In genomic region chr2:179976295-179976627, GRCm38 (mm10) we compare ENCODE assay signal across 8 mouse cellular contexts. TPM values are rescaled to one million over a fixed set of nuclear protein-coding genes. Genes with fewer than 3 reads are reported as not detected.
DNase-seq lines count a peak whose midpoint lies in the region; ATAC-seq and TF ChIP-seq lines count a peak whose summit lies in the region.

No protein-coding gene starts in this region.

- no peaks in the 10 kb centered on the region for H3K9me3 ChIP-seq in lung, embryonic 14.5 days (ENCODE audit: low read depth, low read length)
- no peaks in the 10 kb centered on the region for H3K9me3 ChIP-seq in embryonic facial prominence, embryonic 14.5 days (ENCODE audit: control insufficient read depth, low read length)
- no peaks in the 10 kb centered on the region for H3K9me3 ChIP-seq in intestine, embryonic 16.5 days (ENCODE audit: control insufficient read depth, low read length)
- no peaks in the 10 kb centered on the region for H3K9me3 ChIP-seq in neural tube, embryonic 15.5 days (replicated peaks)

- peak; percentile 55 for ATAC-seq in lung, embryonic 14.5 days (ENCODE audit: insufficient read depth)
- ATAC-seq in embryonic facial prominence, embryonic 14.5 days (ENCODE audit: low read depth), result peak; percentile 23; the same call in 1 of the 2 replicates
- ATAC-seq in intestine, embryonic 16.5 days, result peak; percentile 45; the same call in 1 of the 2 replicates
- no peak; the same call in 1 of the 2 replicates for ATAC-seq in neural tube, embryonic 15.5 days (ENCODE audit: low FRiP score)
- ATAC-seq in inflammation-experienced regulatory T-cells, adult 6 months, result no peak

- no peaks in the 10 kb centered on the region for H3K27me3 ChIP-seq in lung, embryonic 14.5 days (ENCODE audit: insufficient read depth, low read length)
- H3K27me3 ChIP-seq in embryonic facial prominence, embryonic 14.5 days (replicated peaks; ENCODE audit: control insufficient read depth, insufficient read depth, low read length), result no peaks in the 10 kb centered on the region
- H3K27me3 ChIP-seq in intestine, embryonic 16.5 days (replicated peaks; ENCODE audit: control insufficient read depth, insufficient read depth, low read length), result no peaks in the 10 kb centered on the region
- no peaks in the 10 kb centered on the region; the same call in 1 of the 2 replicates for H3K27me3 ChIP-seq in neural tube, embryonic 15.5 days (replicated peaks)

- H3K36me3 ChIP-seq in lung, embryonic 14.5 days (ENCODE audit: insufficient read depth), result no peaks in the 10 kb centered on the region
- H3K36me3 ChIP-seq in embryonic facial prominence, embryonic 14.5 days (ENCODE audit: control insufficient read depth, insufficient read depth, low read length), result no peaks in the 10 kb centered on the region
- H3K36me3 ChIP-seq in intestine, embryonic 16.5 days (ENCODE audit: control insufficient read depth, insufficient read depth, low read length), result no peaks in the 10 kb centered on the region
- H3K36me3 ChIP-seq in neural tube, embryonic 15.5 days, result no peaks in the 10 kb centered on the region

- DNase-seq in lung, embryonic 14.5 days, result no peak
- no peak for DNase-seq in lung, postnatal 36 days
- DNase-seq in embryonic facial prominence, embryonic 14.5 days (ENCODE audit: low spot score), result no peak
- no peak for DNase-seq in urinary bladder, postnatal 14 days (ENCODE audit: low spot score)
- DNase-seq in adrenal gland, postnatal 4 days (ENCODE audit: low spot score in 2 of 2), result no peak

- WGBS in lung, embryonic 14.5 days, result 0% methylated on average over 25 of the region's 54 CpGs
- 2% methylated on average over 11 of the region's 54 CpGs for WGBS in embryonic facial prominence, embryonic 14.5 days
- under 1% methylated on average over 30 of the region's 54 CpGs for WGBS in intestine, embryonic 16.5 days
- 0% methylated on average over 13 of the region's 54 CpGs for WGBS in neural tube, embryonic 15.5 days

- peak overlapping the region; percentile 98 for H3K4me2 ChIP-seq in lung, embryonic 14.5 days
- H3K4me2 ChIP-seq in embryonic facial prominence, embryonic 14.5 days (ENCODE audit: low read depth, low read length), result peak overlapping the region; percentile 98
- H3K4me2 ChIP-seq in intestine, embryonic 16.5 days (ENCODE audit: low read depth, low read length), result peak overlapping the region; percentile 95
- H3K4me2 ChIP-seq in neural tube, embryonic 15.5 days, result peak overlapping the region; percentile 97

- peak overlapping the region; percentile 85 for H3K9ac ChIP-seq in lung, embryonic 14.5 days
- H3K9ac ChIP-seq in embryonic facial prominence, embryonic 14.5 days (ENCODE audit: low read depth, low read length), result peak overlapping the region; percentile 95
- peak overlapping the region; percentile 88 for H3K9ac ChIP-seq in intestine, embryonic 16.5 days (ENCODE audit: low read depth, low read length)
- peak overlapping the region; percentile 78 for H3K9ac ChIP-seq in neural tube, embryonic 15.5 days (replicated peaks)

- H3K27ac ChIP-seq in lung, embryonic 14.5 days (ENCODE audit: low read depth), result peak overlapping the region; percentile 78
- H3K27ac ChIP-seq in embryonic facial prominence, embryonic 14.5 days (replicated peaks; ENCODE audit: low read depth, low read length), result peak overlapping the region; percentile 77
- H3K27ac ChIP-seq in intestine, embryonic 16.5 days (ENCODE audit: low read length), result peak overlapping the region; percentile 90
- H3K27ac ChIP-seq in neural tube, embryonic 15.5 days (replicated peaks), result peak overlapping the region; percentile 98

- peaks cover 18% of the 10 kb centered on the region for H3K4me1 ChIP-seq in lung, embryonic 14.5 days (ENCODE audit: insufficient read depth)
- peaks cover 26% of the 10 kb centered on the region for H3K4me1 ChIP-seq in embryonic facial prominence, embryonic 14.5 days (ENCODE audit: control insufficient read depth, insufficient read depth, low read length)
- H3K4me1 ChIP-seq in intestine, embryonic 16.5 days (ENCODE audit: control insufficient read depth, insufficient read depth, low read length), result peaks cover 38% of the 10 kb centered on the region
- peaks cover 56% of the 10 kb centered on the region for H3K4me1 ChIP-seq in neural tube, embryonic 15.5 days

- peak overlapping the region; percentile 77 for H3K4me3 ChIP-seq in lung, embryonic 14.5 days (ENCODE audit: low read depth, low read length)
- H3K4me3 ChIP-seq in embryonic facial prominence, embryonic 14.5 days (ENCODE audit: low read depth, low read length), result peak overlapping the region; percentile 84
- H3K4me3 ChIP-seq in intestine, embryonic 16.5 days (ENCODE audit: low read length), result peak overlapping the region; percentile 80
- H3K4me3 ChIP-seq in neural tube, embryonic 15.5 days (replicated peaks), result peak overlapping the region; percentile 90

- TF ChIP-seq CTCF in lung, embryonic 14.5 days (IDR thresholded peaks at IDR 0.05; ENCODE audit: low read depth), result no peak

RNA-seq across cellular contexts. Expression of gene Taf4, which starts 0.2 kb away (rescaled TPM):
- polyA plus RNA-seq in lung, embryonic 14.5 days (2014; fragmentation: Nextera tagmentation; extraction: Ambion mirVana), result 4.6 and 5.5 TPM in 2 replicates
- polyA plus RNA-seq in embryonic facial prominence, embryonic 14.5 days (2014; fragmentation: Nextera tagmentation; extraction: Ambion mirVana), result 3.0 and 4.2 TPM in 2 replicates
- 1.8 and 2.5 TPM in 2 replicates for polyA plus RNA-seq in intestine, embryonic 16.5 days (2015; fragmentation: Nextera tagmentation; extraction: Ambion mirVana)
- polyA plus RNA-seq in neural tube, embryonic 15.5 days (2015; fragmentation: Nextera tagmentation; extraction: Ambion mirVana), result 3.1 and 3.2 TPM in 2 replicates
- polyA plus RNA-seq in inflammation-experienced regulatory T-cells, adult 6 months (2017; shearing (Covaris generic)), result 1 to 10 TPM; 4.3 to 7.2 (median 5.0) TPM
- 10 to 100 TPM; 22.7 to 26.0 TPM for total RNA-seq in adrenal gland, postnatal 4 days (2021)

RNA-seq across cellular contexts. Expression of gene Lsm14b, which starts 48.5 kb away (rescaled TPM):
- polyA plus RNA-seq in lung, embryonic 14.5 days (2014; fragmentation: Nextera tagmentation; extraction: Ambion mirVana), result 6.5 and 6.8 TPM in 2 replicates
- 6.1 and 6.3 TPM in 2 replicates for polyA plus RNA-seq in embryonic facial prominence, embryonic 14.5 days (2014; fragmentation: Nextera tagmentation; extraction: Ambion mirVana)
- polyA plus RNA-seq in intestine, embryonic 16.5 days (2015; fragmentation: Nextera tagmentation; extraction: Ambion mirVana), result 2.4 and 2.5 TPM in 2 replicates
- 16.4 and 24.0 TPM in 2 replicates for polyA plus RNA-seq in neural tube, embryonic 15.5 days (2015; fragmentation: Nextera tagmentation; extraction: Ambion mirVana)
- 1 to 10 TPM; 2.4 to 3.9 (median 2.5) TPM for polyA plus RNA-seq in inflammation-experienced regulatory T-cells, adult 6 months (2017; shearing (Covaris generic))
- total RNA-seq in adrenal gland, postnatal 4 days (2021), result 10 to 100 TPM; 45.3 to 47.4 TPM

Comparison
In these comparisons a context has a peak if more than half of its experiments do, and no peak if none do; other contexts are left out.
1. ATAC-seq: peak in lung, embryonic 14.5 days (single experiment), embryonic facial prominence, embryonic 14.5 days (single experiment) and intestine, embryonic 16.5 days (single experiment); none in neural tube, embryonic 15.5 days (single experiment) and inflammation-experienced regulatory T-cells, adult 6 months (single experiment).
2. Peak in every context shown above with its lines, with median percentiles within 50 percentile points of each other: H3K27ac ChIP-seq, H3K4me2 ChIP-seq, H3K4me3 ChIP-seq and H3K9ac ChIP-seq.